Mouse (Mus musculus): ENCODE measurements around the gene Runx2. TPM values are rescaled to one million over a fixed set of nuclear protein-coding genes. Genes with fewer than 3 reads are reported as not detected.
A peak's percentile ranks its signal among the peaks of the same experiment; 100 is the strongest.

Runx2 gene
- total RNA-seq, 2 experiments from 2014 or later: 0.35 to 0.51 TPM

DNA sequence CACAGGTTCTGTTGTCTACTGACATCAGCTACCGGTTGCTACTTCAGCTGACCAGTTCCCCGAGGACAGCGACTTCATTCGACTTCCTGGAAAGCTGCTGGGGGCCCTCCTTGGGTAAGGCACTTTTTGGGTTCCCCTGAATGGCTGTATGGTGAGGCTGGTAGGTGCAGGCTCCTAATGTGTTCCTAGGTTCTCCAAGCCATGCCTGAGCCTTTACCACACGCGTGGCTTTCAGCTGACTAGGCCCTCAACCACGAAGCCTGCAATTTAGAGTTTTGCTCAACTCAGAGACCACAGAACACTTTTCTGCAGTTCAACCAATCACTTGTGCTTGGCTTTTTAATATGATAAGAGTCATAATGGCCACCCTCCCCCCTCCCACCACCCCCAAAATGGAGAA lies 208.4 kb downstream of the Runx2 start:
- intact Hi-C loops (cut with DNase I): no loop called here
- no peak for DNase-seq

DNA sequence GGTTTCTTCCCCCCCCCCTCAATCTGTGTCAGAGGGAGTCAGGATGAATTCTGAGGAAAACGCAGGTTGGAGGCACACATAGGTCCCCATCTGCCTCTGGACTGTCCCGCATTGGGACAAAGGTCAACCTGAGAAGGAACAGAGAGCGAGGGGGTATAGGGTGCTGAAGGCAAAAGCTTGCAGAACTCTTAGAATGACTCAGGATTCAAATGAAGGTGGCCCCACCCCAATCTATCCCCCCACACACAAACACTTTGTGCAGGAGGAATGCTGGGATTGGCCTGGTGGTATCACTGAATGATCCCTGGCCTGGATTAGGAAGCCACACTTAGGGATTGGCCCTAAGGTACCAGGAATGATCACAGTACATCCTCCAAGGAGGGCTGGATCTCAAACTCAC lies 208.8 kb downstream of the Runx2 start:
- intact Hi-C loops (cut with DNase I): no loop called here
- no peak for DNase-seq

DNA sequence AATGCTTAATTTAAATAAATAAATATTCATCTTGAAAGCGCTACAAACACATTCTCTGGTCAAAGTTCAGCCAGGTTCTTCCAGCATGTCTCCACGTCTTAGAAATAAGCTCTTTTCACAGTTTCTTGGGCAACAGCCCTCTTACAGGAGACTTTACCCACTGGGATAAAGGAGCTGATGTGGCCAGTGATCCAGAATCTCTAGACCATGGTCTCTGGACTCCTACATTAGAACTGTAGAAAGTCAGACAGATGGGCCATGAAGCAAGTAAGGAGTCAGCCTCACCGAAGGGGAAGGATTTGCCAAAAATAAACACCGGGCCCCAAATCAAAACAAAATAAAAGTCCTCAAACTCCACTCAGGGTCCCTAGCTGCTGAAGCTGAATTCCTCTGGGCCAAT lies 211.4 kb downstream of the Runx2 start:
- intact Hi-C loops (cut with DNase I): no loop called here
- no peak for DNase-seq

DNA sequence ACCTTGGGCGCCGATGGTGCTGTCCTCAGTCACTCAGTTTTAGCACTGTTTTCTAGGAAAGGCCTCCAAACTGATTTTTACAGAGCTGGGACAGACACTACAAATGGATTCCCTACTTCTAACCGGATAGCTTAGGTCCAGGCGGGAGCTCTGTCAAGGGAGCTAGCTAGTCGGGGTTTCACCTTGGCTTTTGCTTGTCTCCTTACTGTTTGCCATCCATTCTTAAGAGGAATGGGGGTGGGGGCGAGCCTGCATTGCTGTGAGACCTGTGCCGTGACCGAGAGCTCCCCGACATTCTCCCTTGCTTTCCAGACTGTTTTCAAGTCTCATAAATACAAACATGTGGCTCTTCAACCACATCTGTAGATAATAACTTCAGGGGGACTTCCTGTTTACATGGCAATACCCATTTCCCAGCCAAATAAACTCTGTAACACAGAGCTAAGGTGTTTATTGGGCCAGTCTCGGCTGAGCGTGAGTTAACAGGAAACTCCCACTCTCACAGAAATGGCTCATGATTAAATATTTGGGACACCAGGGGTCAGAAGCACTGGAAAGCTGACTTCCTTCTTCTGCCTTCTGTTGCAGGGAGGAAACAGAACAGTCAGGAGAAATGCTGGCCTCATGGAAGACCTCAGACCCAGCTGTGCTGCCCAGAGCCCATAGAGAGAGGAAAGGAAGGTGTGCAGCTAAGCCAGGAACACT lies 213.1 kb downstream of the Runx2 start:
- no peak for DNase-seq
- intact Hi-C loops (cut with DNase I): no loop called here

DNA sequence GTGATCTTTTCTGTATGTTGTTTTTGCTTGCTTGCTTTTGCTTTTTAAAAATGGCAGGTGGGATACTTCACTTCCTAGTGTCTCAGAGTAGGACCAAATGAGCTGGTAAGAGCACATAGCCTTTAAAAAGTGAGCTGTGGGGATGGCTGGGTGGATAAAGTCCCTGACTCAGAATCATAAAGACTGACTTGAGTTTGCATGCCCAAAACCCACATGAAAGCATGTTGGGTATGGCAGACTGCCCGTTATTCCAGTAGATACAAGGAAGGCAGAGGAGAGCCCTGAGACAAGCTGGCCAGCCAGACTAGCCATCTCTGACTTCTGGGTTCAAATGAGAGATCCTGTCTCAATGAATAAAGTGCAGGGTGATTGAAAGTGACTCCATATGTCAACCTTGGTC lies 214.7 kb downstream of the Runx2 start:
- no peak for DNase-seq
- intact Hi-C loops (cut with DNase I): no loop called here

DNA sequence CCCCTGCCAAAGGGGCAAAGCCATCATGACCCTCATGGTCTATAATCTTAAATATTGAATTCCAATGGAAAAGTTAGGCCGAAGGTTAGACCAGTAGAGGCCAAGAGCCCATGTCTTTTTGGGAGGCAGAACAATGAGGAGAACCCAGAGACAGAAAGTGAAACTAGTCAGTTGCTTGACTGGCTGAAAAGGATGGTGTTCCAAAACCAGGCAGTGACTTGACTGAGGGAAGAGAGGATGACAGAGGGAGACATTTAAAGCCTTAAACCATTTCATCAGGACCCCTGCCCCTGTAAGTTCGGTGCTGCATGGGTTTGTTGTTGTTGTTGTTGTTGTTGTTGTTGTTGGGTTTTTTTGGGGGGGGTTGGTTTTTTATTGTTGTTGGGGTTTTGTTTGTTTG lies 215.5 kb downstream of the Runx2 start:
- DNase-seq: no peak
- intact Hi-C loops (cut with DNase I): no loop called here

DNA sequence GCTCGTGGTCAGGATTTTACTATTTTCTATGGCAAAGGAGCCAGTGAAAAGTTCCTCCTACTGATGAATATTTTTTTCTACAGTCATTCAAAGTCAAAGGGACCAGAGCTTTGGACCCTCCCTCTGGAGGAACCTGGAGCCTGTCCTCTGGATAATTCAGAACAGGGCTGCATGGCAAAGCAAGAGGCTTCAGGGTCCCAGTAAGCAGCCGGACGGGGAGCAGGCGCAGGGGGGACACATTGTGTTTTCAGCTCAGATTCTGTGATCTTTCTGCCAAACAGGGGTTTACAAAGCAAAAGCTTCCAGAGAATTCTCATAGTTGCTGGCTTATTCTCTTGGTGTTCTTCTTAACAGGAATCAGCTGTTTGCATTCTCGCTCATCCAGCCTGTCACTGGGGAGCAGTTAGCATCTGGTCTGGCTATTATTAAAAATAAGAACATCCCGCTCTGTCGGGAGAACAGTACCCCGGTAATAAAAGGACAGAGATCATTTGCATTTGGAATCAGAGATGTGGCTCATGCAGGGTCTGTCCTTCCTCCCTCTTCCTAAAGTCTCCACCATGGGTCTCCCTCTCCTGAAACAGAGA lies 216.6 kb downstream of the Runx2 start:
- intact Hi-C loops (cut with DNase I): no loop called here
- DNase-seq: peak in 1 of 2 experiments; percentile 7

DNA sequence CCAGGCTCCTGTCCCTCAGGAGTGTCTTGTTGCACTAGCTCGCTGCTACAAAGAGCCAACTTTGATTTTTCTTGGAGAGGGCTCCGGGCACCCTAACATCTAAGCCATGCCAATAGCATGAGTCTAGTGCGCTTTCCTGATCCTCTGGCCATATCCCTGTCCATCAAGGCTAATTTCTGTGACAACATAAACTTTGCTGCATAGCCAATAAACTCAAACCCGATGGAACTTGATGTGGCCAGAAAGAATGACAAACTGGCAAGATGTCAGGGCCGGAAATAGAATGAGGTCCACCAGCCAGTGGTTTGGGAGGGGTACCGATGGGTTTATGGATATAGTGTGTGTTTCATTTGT lies 221.9 kb downstream of the Runx2 start:
- DNase-seq: no peak
- intact Hi-C loops (cut with DNase I): no loop called here

DNA sequence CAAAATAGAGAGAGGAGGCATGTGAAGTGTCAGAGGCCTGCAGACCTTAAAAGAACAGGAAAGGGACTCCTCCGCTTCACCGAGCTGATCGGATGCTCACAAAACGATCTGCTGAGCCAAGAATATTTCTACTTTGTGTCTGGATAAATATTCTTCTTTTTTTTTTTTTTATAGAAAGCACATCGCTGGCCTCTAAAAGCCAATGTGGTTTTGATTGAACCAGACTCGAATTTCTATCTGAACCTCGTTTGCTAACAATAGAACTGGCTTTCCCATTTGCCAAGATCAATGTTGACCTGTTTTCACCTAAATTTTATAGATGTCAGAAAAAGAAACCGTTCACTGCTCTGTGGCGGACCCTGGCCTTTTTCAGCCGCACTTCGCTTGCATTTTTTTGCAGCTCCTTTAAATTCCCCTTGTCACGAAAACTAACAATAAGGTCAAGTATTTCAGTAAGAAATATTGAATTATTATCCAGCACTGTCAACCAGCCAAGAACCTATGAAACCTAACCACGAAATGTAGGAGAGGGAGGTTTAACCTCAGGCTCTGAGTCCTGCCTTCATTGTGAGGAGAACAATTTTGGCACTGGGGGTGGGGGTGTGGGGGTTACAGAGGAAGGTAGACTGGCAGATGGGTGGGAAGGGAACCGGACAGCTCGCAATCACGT lies 222.4 kb downstream of the Runx2 start:
- intact Hi-C loops (cut with DNase I): no loop called here
- DNase-seq: no peak

DNA sequence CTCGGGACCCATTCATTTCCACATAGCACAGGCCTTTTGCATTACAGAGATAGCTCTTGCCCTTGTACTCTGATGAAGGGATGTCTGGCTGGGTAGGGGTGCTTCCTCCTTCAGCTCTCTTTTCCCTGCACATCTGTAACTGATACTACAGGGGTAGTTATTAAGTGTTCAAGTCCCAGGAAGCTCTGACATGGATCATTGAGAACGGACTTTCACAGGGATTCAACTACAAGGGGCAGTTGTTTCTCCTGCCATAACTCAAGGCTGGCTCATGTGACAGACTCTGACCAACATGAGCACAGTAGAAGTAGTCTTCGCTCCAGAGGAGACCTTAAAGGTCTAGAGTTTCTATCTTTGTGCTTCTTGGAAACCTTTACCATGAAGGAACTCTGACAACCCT lies 226.1 kb downstream of the Runx2 start:
- intact Hi-C loops (cut with DNase I): no loop called here
- no peak for DNase-seq

DNA sequence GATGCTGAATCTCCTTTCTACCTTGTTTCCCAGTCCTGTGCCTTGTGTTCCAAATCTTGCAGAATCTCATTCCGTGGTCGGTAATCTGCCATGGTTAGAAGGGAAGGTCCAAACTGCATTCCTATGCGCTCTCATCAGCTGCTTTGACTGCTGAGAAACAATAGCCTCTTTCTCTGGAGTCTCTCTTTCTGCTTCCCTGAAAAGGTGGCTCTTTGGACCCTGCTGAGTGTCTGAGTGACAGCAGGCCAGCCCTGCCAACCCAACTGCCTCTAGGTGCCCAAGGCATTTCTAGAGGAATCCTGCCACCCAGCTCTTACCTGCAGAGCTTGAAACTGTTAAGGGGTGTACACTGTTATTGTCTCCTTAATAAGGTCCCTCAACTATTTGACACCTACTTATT lies 226.6 kb downstream of the Runx2 start:
- intact Hi-C loops (cut with DNase I): no loop called here
- DNase-seq: no peak

DNA sequence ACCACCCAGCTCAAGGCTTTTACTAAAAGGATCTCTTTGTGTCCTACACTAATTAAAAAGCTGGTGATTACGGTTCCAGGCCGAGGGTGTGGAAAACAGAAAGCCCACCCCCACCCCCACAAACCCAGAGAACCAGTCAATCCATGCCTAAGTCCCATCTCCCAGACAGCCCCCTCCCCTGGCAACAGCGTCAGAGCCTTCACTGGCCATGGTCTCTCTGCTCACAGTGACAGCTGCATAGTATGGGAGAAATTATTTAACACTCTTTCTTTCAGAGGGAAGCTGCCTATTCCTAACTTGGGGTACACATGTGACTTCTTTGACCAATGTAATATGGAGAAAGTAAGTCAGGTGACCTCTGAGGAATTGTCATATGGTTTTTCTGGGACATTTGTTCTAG lies 228.4 kb downstream of the Runx2 start:
- intact Hi-C loops (cut with DNase I): no loop called here
- DNase-seq: no peak

DNA sequence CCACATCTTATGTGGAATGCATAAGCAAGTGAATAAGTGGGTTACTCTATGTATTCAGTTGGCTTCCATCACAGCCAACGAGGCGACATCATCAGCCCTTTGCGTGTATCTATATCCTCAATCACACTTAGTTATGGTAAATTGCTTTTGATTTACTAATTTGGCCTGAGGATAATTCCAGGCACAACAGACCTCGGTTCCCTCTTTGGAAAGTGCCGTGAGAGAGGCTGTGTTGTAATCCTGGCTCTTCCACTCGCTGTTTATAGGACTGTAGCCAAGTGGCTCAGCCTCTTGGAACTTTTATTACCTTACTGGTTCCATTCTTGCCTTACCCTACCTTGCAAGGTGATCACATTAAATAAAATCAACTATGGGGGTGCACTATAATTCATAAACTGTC lies 229.8 kb downstream of the Runx2 start:
- intact Hi-C loops (cut with DNase I): no loop called here
- DNase-seq: no peak

DNA sequence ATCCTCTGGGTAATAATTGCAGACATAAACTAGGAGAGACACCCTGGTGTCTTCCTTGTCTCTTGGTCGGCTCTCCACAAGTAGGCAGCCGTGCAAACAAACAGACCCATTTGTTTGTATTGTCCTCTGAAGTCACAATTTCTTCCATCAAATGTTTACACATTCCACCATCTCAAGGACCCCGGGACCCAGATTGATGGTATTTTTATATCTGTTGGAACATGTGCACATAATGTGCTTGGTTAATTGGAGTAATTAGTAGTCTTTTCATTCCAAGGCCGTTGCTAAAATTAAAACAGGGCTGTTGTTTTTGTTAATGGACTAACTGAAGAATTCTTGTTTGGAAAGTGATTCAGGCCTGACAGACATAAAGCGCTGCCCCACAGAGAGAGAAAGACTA lies 236.8 kb downstream of the Runx2 start:
- intact Hi-C loops (cut with DNase I): no loop called here
- no peak for DNase-seq

DNA sequence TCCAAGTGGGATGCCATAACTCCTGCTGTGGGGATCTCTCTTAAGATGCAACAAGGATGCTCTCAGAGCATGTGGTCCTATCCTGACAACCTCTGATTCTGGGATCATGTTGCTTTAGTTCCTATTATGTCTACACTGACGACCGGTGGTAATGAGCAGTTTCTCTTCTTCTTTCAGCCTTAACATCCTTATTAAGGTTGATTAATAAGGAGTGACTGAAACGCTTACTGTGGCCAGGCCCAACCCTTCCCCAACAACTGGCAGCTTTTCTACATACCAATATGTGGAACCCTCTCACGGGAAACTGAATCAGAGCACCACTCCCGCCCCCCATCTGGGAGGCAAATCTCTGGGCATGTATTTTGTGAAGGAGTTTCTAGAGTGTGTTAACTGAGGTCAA lies 243.7 kb downstream of the Runx2 start:
- intact Hi-C loops (cut with DNase I): no loop called here
- no peak for DNase-seq

DNA sequence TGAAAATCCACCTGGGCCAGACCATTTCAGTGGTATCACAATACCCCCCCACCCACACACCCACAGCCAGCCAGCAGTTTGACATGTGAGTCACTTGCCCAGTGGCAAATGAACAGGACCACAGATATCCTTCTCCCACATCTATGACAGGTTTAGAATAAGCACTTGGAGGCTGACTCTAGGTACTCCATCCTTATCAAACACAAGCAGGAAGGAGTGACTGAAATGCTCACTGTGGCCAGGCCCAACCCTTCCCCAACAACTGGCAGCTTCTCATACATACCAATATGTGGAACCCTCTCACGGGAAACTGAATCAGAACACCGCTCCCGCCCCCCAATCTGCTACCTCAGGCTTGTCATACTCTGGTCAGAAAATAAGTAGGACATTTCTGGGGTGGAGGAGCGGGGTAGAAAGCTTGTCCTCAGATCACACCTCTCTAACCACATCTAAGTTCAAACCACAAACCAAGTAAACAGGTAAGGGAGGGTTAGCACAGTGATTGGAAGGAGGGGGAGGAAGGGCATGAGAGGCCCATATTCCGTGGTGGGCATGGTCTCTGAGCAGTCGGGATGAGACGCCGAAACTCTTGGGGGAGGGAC lies 245.5 kb downstream of the Runx2 start:
- DNase-seq: no peak
- intact Hi-C loops (cut with DNase I): no loop called here

DNA sequence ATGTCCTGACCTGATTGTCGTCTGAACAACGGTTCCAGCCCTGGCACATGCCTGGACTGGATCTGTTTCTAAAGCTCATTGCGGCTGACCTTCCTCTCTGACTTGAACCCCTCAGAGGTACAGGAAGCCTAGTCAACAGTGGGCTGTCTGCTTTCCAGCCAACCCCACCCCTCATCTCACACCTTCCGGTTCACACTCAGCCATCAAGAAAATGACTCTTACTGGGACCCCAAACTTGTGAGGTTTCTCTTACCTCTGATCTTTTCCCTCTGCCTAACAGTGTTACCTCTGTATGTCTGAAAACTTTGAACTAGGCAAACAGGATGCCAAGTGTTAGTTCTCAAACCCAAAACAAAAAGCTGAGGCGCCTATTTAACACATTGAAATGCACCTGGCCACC lies 247.6 kb downstream of the Runx2 start:
- DNase-seq: no peak
- intact Hi-C loops (cut with DNase I): no loop called here

DNA sequence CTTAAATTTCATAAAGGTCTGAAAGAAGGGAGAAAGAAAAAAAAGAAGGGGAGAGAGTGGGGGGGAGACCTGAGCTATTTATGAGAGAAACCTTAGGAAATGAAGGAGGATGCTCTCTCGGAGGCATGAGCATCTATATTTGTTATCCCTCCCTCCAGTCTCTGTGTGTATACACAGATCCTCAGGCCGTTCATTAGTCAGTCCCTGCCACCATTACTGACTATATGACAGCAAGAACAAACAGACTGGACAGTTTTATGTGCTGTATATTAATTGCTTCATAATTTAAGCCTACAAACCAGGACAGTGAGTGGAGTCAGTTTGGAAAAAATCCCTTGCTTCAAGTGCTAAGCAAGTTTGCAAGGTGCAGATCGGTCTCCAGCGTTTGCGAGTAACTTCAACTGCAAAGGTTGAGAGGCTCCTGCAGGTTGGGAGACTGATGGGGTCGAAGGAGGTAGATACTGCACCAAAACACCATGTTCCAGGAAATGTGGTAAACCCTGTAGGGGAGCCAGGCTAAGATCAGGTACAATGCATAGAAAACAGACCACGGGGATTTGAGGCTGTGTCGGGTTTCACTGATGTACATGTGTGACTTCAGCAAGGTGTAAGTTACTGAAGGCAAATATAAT lies 248.6 kb downstream of the Runx2 start:
- DNase-seq: no peak

DNA sequence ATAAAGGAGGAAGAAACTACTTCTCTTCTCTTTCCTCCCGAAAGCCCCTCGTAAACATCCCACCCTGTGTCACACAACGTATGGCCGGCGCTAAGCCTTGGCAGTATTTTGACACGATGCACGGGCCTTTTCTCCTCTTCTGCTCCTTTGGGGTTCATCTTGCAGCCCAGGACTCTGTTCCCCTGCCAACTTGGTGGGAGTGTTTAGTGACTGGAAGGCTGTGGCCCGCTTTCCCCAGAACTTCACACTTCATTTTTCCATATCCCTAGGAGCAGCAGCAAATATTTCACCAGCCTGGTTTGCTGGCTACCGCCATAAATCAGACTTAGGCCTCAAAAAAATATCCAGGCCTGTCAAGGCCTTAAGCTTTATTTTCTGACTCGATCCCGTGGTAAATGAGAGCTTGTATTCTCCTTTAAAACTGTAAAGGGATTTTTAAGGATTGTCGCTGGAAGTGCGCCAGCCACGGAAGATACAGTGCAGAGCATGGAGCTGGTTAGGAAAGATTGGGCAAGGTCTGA lies 249.2 kb downstream of the Runx2 start:
- DNase-seq: no peak
- intact Hi-C loops (cut with DNase I): no loop called here

More for the DNA sequence above, 248.6 kb downstream of the Runx2 start:
- intact Hi-C loops (cut with DNase I): no loop called here

DNA sequence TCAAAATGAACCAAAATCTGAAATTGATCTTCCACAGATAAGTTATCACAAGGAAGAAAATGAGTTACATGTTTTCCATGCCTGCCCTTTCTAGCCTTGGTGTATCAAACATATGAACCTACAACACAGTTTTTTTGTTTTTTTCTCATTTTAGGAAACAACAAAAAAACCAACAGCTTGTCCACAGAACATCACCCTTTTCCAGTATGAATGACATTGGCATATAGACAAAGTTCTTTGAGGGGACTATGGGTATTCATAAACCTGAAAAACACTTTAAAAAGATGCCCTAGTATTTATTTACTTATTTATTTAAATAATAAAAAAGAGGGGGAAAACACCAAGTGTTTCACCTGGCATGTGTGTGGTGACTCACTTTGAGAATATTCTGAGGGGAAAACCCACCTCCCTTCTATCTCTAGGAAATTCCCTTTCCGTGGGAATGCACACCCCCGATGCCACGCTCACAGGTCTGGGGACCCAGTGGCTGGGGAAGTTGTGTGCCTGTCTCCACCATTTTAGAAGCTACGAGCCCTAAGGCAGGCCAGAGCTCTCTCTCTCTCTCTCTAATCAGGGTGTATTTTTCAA lies 249.9 kb downstream of the Runx2 start:
- intact Hi-C loops (cut with DNase I): no loop called here
- no peak for DNase-seq

DNA sequence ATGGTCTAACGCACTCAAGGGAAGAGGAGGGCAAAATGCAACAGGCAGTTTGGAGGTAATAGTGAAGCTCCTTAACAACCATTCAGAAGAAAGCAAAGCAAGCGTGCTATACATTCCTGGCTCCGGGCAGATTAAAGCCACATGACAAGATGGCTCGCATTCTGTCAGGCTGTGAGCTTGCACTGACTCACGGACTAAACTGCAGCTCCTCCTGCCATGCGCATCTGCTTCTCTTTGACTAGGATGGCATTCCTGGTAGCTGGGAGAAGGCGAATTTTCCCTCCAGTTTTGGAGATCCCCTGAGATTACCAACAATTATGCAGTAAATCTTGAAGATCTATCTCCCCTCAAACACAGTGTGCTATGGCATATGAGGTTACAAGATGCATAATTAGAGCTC lies 254.6 kb downstream of the Runx2 start:
- intact Hi-C loops (cut with DNase I): no loop called here
- DNase-seq: no peak
